Mouse (Mus musculus) midbrain, embryonic 16.5 days (tissue): ENCODE measurements at regions not wholly inside any gene's neighbourhood (a gene's known extent, or its start where the extent isn't known, plus 50 kb on each side); places are given as distances from the start of the nearest gene placed in this dataset.

Experiments used
- ATAC-seq: fragments of 200-750 bp; cut with Nextera tagmentation; 2 replicates; pipeline ENCODE4 v1.8.0; 2017; ENCODE audit warnings: moderate TSS enrichment
- H3K27ac ChIP-seq: fragments of 300-500 bp; sonication (generic); 2 replicates; pipeline ENCODE4 v1.5.1; 2014; ENCODE audit warnings: mild to moderate bottlenecking, low read length, mixed read lengths
- H3K27me3 ChIP-seq: fragments of 300-500 bp; sonication (generic); 2 replicates; pipeline ENCODE4 v1.6.1; 2014; ENCODE audit warnings: low read depth, low read length, mixed read lengths; ENCODE audit not compliant: control insufficient read depth, insufficient read depth
- H3K36me3 ChIP-seq: fragments of 300-500 bp; sonication (generic); 2 replicates; pipeline ENCODE4 v1.6.1; 2014; ENCODE audit warnings: mild to moderate bottlenecking, low read length, moderate library complexity, mixed read lengths; ENCODE audit not compliant: control insufficient read depth, insufficient read depth
- H3K4me1 ChIP-seq: fragments of 300-500 bp; sonication (generic); 2 replicates; pipeline ENCODE4 v1.6.1; 2014; ENCODE audit warnings: mild to moderate bottlenecking, low read length, mixed read lengths; ENCODE audit not compliant: control insufficient read depth, insufficient read depth
- H3K4me2 ChIP-seq: fragments of 300-500 bp; sonication (generic); 2 replicates; pipeline ENCODE4 v1.6.1; 2014; ENCODE audit warnings: mild to moderate bottlenecking, low read length, mixed read lengths
- H3K4me3 ChIP-seq: fragments of 300-500 bp; sonication (generic); 2 replicates; pipeline ENCODE4 v1.5.1; 2014; ENCODE audit warnings: low read depth, mild to moderate bottlenecking, low read length, moderate library complexity, mixed read lengths
- H3K9ac ChIP-seq: fragments of 300-500 bp; sonication (generic); 2 replicates; pipeline ENCODE4 v1.6.1; 2014; ENCODE audit warnings: low read depth, low read length, mixed read lengths
- H3K9me3 ChIP-seq: fragments of 300-500 bp; sonication (generic); replicated peaks from 2 replicates; pipeline ENCODE4 v1.6.1; 2014; ENCODE audit warnings: mild to moderate bottlenecking, low read length, mixed read lengths; ENCODE audit not compliant: control insufficient read depth, poor library complexity, severe bottlenecking
- WGBS: fragments of 180-500 bp; shearing (Covaris S2); extraction: QIAGEN DNeasy Blood & Tissue Kit; methylation state at CpG from one replicate; pipeline ENCODE4 v1.1.7; 2014; 5-methylcytosine and 5-hydroxymethylcytosine counted together

GRCm38 (mm10) chr7:136765026-136765425, 129.4 kb upstream of the Mgmt start:
- Histone ChIP-seq H3K4me3 (no peak overlapping the region), H3K9ac (no peak overlapping the region), H3K36me3 (no peaks in the 10 kb centered on the region), H3K4me2 (no peak overlapping the region), H3K27me3 (no peaks in the 10 kb centered on the region), H3K27ac (no peak overlapping the region), H3K4me1 (no peaks in the 10 kb centered on the region), H3K9me3 (no peaks in the 10 kb centered on the region)
- no peak for ATAC-seq
- WGBS, result 50% methylated on average over 7 of the region's 7 CpGs

- Histone ChIP-seq H3K27ac (no peak overlapping the region), H3K9ac (no peak overlapping the region), H3K36me3 (no peaks in the 10 kb centered on the region), H3K4me3 (no peak overlapping the region), H3K4me2 (no peak overlapping the region), H3K27me3 (no peaks in the 10 kb centered on the region), H3K9me3 (no peaks in the 10 kb centered on the region), H3K4me1 (no peaks in the 10 kb centered on the region)
- WGBS, result 64% methylated on average over 9 of the region's 9 CpGs
- ATAC-seq, result no peak
Observed at GRCm38 (mm10) chr7:136767231-136767630, 127.2 kb upstream of the Mgmt start.

- ATAC-seq, result no peak
- H3K4me2 ChIP-seq, result no peak overlapping the region
- H3K27ac ChIP-seq, result no peak overlapping the region
- H3K9ac ChIP-seq, result no peak overlapping the region
- H3K27me3 ChIP-seq, result no peaks in the 10 kb centered on the region
- no peaks in the 10 kb centered on the region for H3K4me1 ChIP-seq
- no peaks in the 10 kb centered on the region for H3K36me3 ChIP-seq
- 91% methylated on average over 11 of the region's 11 CpGs for WGBS
- H3K4me3 ChIP-seq, result no peak overlapping the region
- H3K9me3 ChIP-seq, result no peaks in the 10 kb centered on the region
Observed at GRCm38 (mm10) chr7:136780708-136781107, 113.7 kb upstream of the Mgmt start.

GRCm38 (mm10) chr7:136791162-136791561, 103.3 kb upstream of the Mgmt start:
- Histone ChIP-seq H3K9ac (no peak overlapping the region), H3K9me3 (no peaks in the 10 kb centered on the region), H3K27me3 (no peaks in the 10 kb centered on the region), H3K27ac (no peak overlapping the region), H3K36me3 (no peaks in the 10 kb centered on the region), H3K4me3 (no peak overlapping the region), H3K4me2 (no peak overlapping the region), H3K4me1 (no peaks in the 10 kb centered on the region)
- WGBS, result 72% methylated on average over 2 of the region's 2 CpGs
- ATAC-seq, result no peak

- WGBS, result 77% methylated on average over 5 of the region's 5 CpGs
- Histone ChIP-seq H3K4me2 (no peak overlapping the region), H3K9me3 (no peaks in the 10 kb centered on the region), H3K4me3 (no peak overlapping the region), H3K27ac (no peak overlapping the region), H3K4me1 (no peaks in the 10 kb centered on the region), H3K36me3 (no peaks in the 10 kb centered on the region), H3K9ac (no peak overlapping the region), H3K27me3 (no peaks in the 10 kb centered on the region)
- ATAC-seq, result no peak
Observed at GRCm38 (mm10) chr7:136792131-136792530, 102.3 kb upstream of the Mgmt start.

- Histone ChIP-seq H3K36me3 (no peaks in the 10 kb centered on the region), H3K9me3 (no peaks in the 10 kb centered on the region), H3K4me2 (no peak overlapping the region), H3K27ac (no peak overlapping the region), H3K9ac (no peak overlapping the region), H3K4me1 (no peaks in the 10 kb centered on the region), H3K4me3 (no peak overlapping the region), H3K27me3 (no peaks in the 10 kb centered on the region)
- ATAC-seq, result no peak
Observed at GRCm38 (mm10) chr7:136796415-136796814, 98.0 kb upstream of the Mgmt start.

- H3K9ac ChIP-seq, result no peak overlapping the region
- H3K4me1 ChIP-seq, result 0 out of 2 replicates have a peak, but pooled peaks cover 3% of the 10 kb centered on the region
- H3K27ac ChIP-seq, result no peak overlapping the region
- no peak overlapping the region for H3K4me3 ChIP-seq
- H3K27me3 ChIP-seq, result no peaks in the 10 kb centered on the region
- no peaks in the 10 kb centered on the region for H3K36me3 ChIP-seq
- H3K9me3 ChIP-seq, result no peaks in the 10 kb centered on the region
- no peak for ATAC-seq
- 32% methylated on average over 11 of the region's 11 CpGs for WGBS
- H3K4me2 ChIP-seq, result no peak overlapping the region
Observed at GRCm38 (mm10) chr7:136797780-136798435, 96.5 kb upstream of the Mgmt start.

GRCm38 (mm10) chr7:136798605-136799004, 95.8 kb upstream of the Mgmt start:
- 88% methylated on average over 3 of the region's 3 CpGs for WGBS
- Histone ChIP-seq H3K4me3 (no peak overlapping the region), H3K27ac (no peak overlapping the region), H3K36me3 (no peaks in the 10 kb centered on the region), H3K9ac (no peak overlapping the region), H3K4me2 (no peak overlapping the region), H3K9me3 (no peaks in the 10 kb centered on the region), H3K27me3 (no peaks in the 10 kb centered on the region), H3K4me1 (0 out of 2 replicates have a peak, but pooled peaks cover 3% of the 10 kb centered on the region)
- no peak for ATAC-seq

GRCm38 (mm10) chr7:136807101-136807500, 87.3 kb upstream of the Mgmt start:
- no peak overlapping the region for H3K4me2 ChIP-seq
- no peak for ATAC-seq
- no peak overlapping the region for H3K9ac ChIP-seq
- no peak overlapping the region for H3K27ac ChIP-seq
- no peaks in the 10 kb centered on the region for H3K4me1 ChIP-seq
- 92% methylated on average over 6 of the region's 6 CpGs for WGBS
- no peaks in the 10 kb centered on the region for H3K27me3 ChIP-seq
- H3K36me3 ChIP-seq, result no peaks in the 10 kb centered on the region
- H3K4me3 ChIP-seq, result no peak overlapping the region
- no peaks in the 10 kb centered on the region for H3K9me3 ChIP-seq
